Mouse (Mus musculus) forebrain, embryonic 14.5 days (tissue): ENCODE data around the gene Ndrg4. TPM values are rescaled to one million over a fixed set of nuclear protein-coding genes. Genes with fewer than 3 reads are reported as not detected.
A peak's percentile ranks its signal among the peaks of the same experiment; 100 is the strongest.

Experiments used
- ATAC-seq: fragments of 200-750 bp; cut with Nextera tagmentation; 2 replicates; pipeline ENCODE4 v1.8.0; 2017; ENCODE audit warnings: mild to moderate bottlenecking, moderate library complexity
- DNase-seq: peaks from one replicate; pipeline ENCODE4 v3.0.0-alpha.2; 2015; ENCODE audit warnings: low spot score
- H3K27ac ChIP-seq: fragments of 300-500 bp; sonication (generic); 2 replicates; pipeline ENCODE4 v1.5.1; 2014; ENCODE audit warnings: low read depth, mild to moderate bottlenecking, control low read depth, low read length, moderate library complexity
- H3K27me3 ChIP-seq: fragments of 300-500 bp; sonication (generic); replicated peaks from 2 replicates; pipeline ENCODE4 v1.6.1; 2014; ENCODE audit warnings: low read length, control low read depth, mixed read lengths; ENCODE audit not compliant: control insufficient read depth, insufficient read depth
- H3K36me3 ChIP-seq: fragments of 300-500 bp; sonication (generic); 2 replicates; pipeline ENCODE4 v1.6.1; 2014; ENCODE audit warnings: low read length, control low read depth; ENCODE audit not compliant: control insufficient read depth, insufficient read depth
- H3K4me1 ChIP-seq: fragments of 300-500 bp; sonication (generic); 2 replicates; pipeline ENCODE4 v1.6.1; 2014; ENCODE audit warnings: antibody characterized with exemption, low read length, control low read depth; ENCODE audit not compliant: control insufficient read depth, insufficient read depth
- H3K4me2 ChIP-seq: fragments of 300-500 bp; sonication (generic); 2 replicates; pipeline ENCODE4 v1.6.1; 2014; ENCODE audit warnings: mild to moderate bottlenecking, control low read depth, low read length
- H3K4me3 ChIP-seq: fragments of 300-500 bp; sonication (generic); 2 replicates; pipeline ENCODE4 v1.5.1; 2014; ENCODE audit warnings: low read depth, low read length, control low read depth
- H3K9ac ChIP-seq: fragments of 300-500 bp; sonication (generic); 2 replicates; pipeline ENCODE4 v1.6.1; 2014; ENCODE audit warnings: mild to moderate bottlenecking, low read length, control low read depth, moderate library complexity
- H3K9me3 ChIP-seq: fragments of 300-500 bp; sonication (generic); replicated peaks from 2 replicates; pipeline ENCODE4 v1.6.1; 2016; ENCODE audit warnings: low read length, control low read depth, mixed read lengths; ENCODE audit not compliant: control insufficient read depth
- WGBS: fragments of 180-500 bp; shearing (Covaris S2); extraction: QIAGEN DNeasy Blood & Tissue Kit; methylation state at CpG from one replicate; pipeline ENCODE4 v1.1.7; 2014; 5-methylcytosine and 5-hydroxymethylcytosine counted together
- polyA plus RNA-seq: library from polyadenylated mRNA; unstranded; fragments of >200 nt; fragmentation: Nextera tagmentation; extraction: Ambion mirVana; gene quantifications from 2 replicates; pipeline ENCODE4 v1.2.1, GENCODE M21; 2014

Gene Ndrg4
- polyA plus RNA-seq = 154 and 209 TPM in 2 replicates

DNA sequence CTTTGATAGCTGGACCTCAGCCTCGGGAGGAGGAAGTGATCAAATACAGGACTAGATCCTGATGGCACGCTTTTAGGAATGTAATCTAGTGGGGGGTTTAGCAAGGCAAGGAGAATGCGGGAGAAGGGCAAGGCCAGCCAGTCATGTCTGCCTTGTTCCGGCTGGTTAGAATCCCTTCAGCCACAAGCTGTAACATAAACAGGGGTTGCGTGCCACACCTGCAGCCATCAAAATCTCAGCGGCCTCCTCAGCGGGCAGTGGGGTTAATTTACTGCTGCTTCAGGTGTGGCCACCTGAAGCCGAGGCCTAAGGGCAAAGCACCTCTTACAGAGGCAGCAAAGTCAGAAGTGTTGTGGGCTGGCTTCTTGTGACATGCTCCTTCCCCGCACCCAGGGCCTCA lies at the start of gene Ndrg4:
Gene Ndrg4 (plus strand): TSS at position 350 of the 400 bp plus-strand sequence.
- Histone ChIP-seq H3K4me2 (peak within 1 kb of the TSS; percentile 84), H3K9ac (peak within 1 kb of the TSS; percentile 71), H3K27ac (no peak within 1 kb of the TSS), H3K4me1 (peaks cover 3% of the 10 kb centered on the region; the same call in 1 of the 2 replicates), H3K36me3 (no peaks in the 10 kb centered on the region), H3K4me3 (peak within 1 kb of the TSS; percentile 65), H3K9me3 (no peaks in the 10 kb centered on the region), H3K27me3 (peaks cover 22% of the 10 kb centered on the region)
- WGBS = 49% methylated on average over 9 of the region's 9 CpGs
- DNase-seq = no peak
- no peak for ATAC-seq

DNA sequence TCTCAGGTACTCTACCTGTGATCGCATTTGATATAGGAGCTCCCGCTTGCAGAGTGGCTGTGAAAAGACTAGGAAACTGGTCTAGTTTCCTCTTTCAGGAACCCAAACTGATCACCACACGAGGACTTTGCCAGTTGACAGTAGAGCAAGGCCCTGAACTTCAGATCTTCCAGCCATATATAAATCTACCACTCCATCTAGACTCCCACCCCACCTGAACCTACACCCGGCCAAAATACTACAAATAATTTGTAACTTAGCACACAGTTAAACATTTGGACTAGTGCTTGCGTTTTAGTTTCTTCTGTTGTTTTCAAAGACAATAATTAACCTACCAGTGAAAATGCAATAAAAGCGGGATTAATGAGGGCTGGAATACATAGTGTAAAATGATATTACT lies 43.9 kb upstream of the Ndrg4 start:
- ATAC-seq = peak; percentile 40; the same call in 1 of the 2 replicates
- H3K27ac ChIP-seq = no peak overlapping the region

DNA sequence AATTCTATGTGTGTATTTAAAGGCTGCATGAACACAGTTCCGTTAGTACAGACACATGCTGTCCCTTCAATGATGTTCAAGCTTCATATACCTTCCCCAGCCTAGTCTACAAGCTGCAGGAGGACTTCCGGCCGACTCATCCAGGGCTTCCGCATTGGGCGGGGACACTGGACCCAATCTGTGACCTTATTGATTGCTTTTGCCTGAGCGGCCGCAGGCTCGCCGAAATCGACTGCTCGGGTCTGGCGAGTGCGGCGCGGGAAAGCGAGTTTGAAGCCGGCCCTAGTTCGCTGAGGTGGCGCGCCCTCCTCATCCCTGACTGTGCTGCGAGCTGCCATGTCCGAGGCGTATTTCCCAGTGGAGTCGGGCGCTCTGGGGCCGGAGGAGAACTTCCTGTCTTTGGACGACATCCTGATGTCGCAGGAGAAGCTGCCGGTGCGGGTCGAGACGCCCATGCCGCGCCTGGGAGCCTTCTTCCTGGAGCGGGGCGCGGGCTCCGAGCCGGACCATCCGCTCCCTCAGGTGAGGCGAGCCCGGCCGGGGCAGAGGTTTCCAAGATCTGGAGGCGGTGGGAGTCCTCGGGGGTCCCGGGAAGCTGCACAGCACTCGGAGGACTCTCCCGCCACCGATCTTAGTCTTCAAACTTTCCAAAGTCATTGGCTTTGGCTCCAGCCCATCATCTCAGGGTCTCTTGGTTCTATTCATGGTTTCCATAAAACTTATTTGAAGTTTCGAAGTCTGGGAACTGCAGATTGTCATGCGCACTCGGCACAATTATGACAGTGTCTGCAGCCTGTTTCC lies 43.3 kb upstream of the Ndrg4 start, which contains the start of gene Gins3:
Gene Gins3 (plus strand): TSS at position 192 of the 801 bp plus-strand sequence.
- Histone ChIP-seq H3K4me3 (peak within 1 kb of the TSS; percentile 76), H3K36me3 (no peaks in the 10 kb centered on the region), H3K4me2 (peak within 1 kb of the TSS; percentile 88), H3K9ac (peak within 1 kb of the TSS; percentile 77), H3K27ac (no peak within 1 kb of the TSS), H3K4me1 (peaks cover 7% of the 10 kb centered on the region; the same call in 1 of the 2 replicates), H3K27me3 (no peaks in the 10 kb centered on the region), H3K9me3 (no peaks in the 10 kb centered on the region)
- ATAC-seq (peak; percentile 96), DNase-seq (peak; percentile 96)
- under 1% methylated on average over 51 of the region's 52 CpGs for WGBS

More for the DNA sequence above, 43.9 kb upstream of the Ndrg4 start:
- no peak for DNase-seq
- no peaks in the 10 kb centered on the region for H3K36me3 ChIP-seq
- H3K9me3 ChIP-seq = no peaks in the 10 kb centered on the region
- H3K9ac ChIP-seq = no peak overlapping the region
- H3K4me3 ChIP-seq = peak overlapping the region; percentile 76
- H3K4me2 ChIP-seq = peak overlapping the region; percentile 88
- H3K27me3 ChIP-seq = no peaks in the 10 kb centered on the region; the same call in 1 of the 2 replicates
- WGBS = 82% methylated on average over 6 of the region's 6 CpGs
- peaks cover 7% of the 10 kb centered on the region; the same call in 1 of the 2 replicates for H3K4me1 ChIP-seq

DNA sequence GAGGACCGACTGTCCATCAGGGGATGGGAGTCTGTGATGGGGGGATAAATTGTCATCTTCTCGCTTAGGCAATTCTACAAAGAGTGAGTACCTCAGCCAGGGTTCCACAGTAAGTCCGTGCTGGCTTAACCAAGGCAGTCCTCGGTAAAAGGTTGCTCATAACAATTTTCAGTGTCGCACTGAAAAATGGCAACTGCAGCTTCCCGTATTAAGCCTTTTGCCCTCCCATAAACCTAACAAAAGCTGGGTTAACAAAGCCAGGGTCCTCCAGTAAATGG lies 42.8 kb upstream of the Ndrg4 start:
- WGBS = 3% methylated on average over 6 of the region's 6 CpGs
- ATAC-seq (no peak), DNase-seq (no peak)

DNA sequence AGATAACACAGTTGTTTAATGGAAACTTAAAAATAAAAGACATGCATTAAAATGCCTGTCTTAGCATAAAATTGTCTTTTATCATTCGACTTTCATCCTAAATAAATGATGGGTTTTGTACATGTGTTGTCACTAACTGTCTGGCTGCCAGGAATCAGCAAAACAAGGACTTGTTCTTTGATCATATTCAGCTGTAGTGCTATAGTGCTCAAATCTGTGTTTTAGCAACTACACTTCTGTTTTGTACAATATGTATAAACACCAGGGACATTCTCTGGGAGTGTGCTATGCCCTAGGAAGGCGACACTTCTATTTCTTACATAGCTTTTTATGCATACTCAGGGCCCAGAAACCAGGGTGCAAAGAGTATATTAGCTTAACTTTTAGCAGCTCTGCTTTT lies 31.8 kb upstream of the Ndrg4 start:
- no peaks in the 10 kb centered on the region for H3K4me1 ChIP-seq
- H3K4me3 ChIP-seq = no peak overlapping the region
- no peak for ATAC-seq
- 89% methylated on average over 2 of the region's 2 CpGs for WGBS
- peaks cover 6% of the 10 kb centered on the region; the same call in 1 of the 2 replicates for H3K36me3 ChIP-seq
- no peak overlapping the region for H3K4me2 ChIP-seq
- H3K27me3 ChIP-seq = no peaks in the 10 kb centered on the region
- H3K9ac ChIP-seq = no peak overlapping the region
- no peak for DNase-seq
- H3K27ac ChIP-seq = no peak overlapping the region
- H3K9me3 ChIP-seq = no peaks in the 10 kb centered on the region

More for the DNA sequence above, 42.8 kb upstream of the Ndrg4 start:
- Histone ChIP-seq H3K9ac (peak overlapping the region; percentile 77), H3K27ac (no peak overlapping the region), H3K4me2 (peak overlapping the region; percentile 88), H3K9me3 (no peaks in the 10 kb centered on the region), H3K36me3 (no peaks in the 10 kb centered on the region), H3K4me3 (peak overlapping the region; percentile 76), H3K27me3 (no peaks in the 10 kb centered on the region), H3K4me1 (peaks cover 7% of the 10 kb centered on the region; the same call in 1 of the 2 replicates)

DNA sequence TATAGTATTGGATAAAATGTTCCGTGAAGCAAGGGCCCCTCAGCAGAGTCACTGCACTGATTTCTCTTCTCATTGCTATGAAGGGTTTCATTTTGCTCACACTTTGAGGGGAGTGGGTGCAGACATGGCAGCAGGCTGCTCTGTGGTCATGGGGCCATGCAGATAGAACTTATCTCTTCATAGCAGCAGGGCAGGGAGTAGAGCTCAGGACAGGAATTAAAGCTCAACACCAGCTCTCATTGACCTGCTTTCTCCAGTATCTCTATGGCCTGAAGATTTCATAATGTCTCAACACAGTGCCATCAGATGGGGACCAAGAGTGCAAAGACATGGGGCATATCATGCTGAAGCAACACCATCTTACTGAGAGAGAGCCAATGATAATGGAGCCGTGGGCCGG lies 28.5 kb upstream of the Ndrg4 start:
- Histone ChIP-seq H3K4me1 (no peaks in the 10 kb centered on the region), H3K9ac (no peak overlapping the region), H3K27me3 (no peaks in the 10 kb centered on the region), H3K4me2 (no peak overlapping the region), H3K4me3 (no peak overlapping the region), H3K27ac (no peak overlapping the region), H3K36me3 (peaks cover 3% of the 10 kb centered on the region; the same call in 1 of the 2 replicates), H3K9me3 (no peaks in the 10 kb centered on the region)
- ATAC-seq (no peak), DNase-seq (no peak)
- WGBS = 72% methylated on average over 3 of the region's 3 CpGs

GRCm38 (mm10) chr8:95653351-95653750 lies 23.4 kb upstream of the Ndrg4 start:
- Histone ChIP-seq H3K27me3 (no peaks in the 10 kb centered on the region), H3K9ac (no peak overlapping the region), H3K4me2 (no peak overlapping the region), H3K4me3 (no peak overlapping the region), H3K9me3 (no peaks in the 10 kb centered on the region), H3K27ac (no peak overlapping the region), H3K4me1 (no peaks in the 10 kb centered on the region), H3K36me3 (no peaks in the 10 kb centered on the region)
- 89% methylated on average over 5 of the region's 5 CpGs for WGBS
- no peak for DNase-seq
- ATAC-seq = no peak

DNA sequence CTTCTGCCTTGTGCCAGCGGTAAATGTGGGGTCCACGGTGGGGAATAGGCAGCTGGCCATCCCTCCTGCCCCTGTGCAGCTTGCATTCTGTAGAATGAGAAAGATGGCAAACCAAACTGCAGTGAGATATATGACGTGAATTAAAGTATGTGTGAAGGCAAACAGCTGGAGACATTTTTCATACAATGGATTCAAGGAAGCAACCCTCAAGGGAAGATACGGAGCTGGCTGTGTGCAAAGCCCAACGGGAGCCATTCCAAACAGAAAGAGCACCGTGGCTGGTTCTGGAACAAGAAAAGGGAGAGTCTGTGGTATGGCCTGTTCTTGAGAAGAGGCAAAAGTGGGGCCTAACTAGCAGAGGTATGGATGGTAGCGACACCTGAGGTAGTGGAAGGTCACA lies 20.9 kb upstream of the Ndrg4 start:
- Histone ChIP-seq H3K36me3 (no peaks in the 10 kb centered on the region), H3K4me1 (no peaks in the 10 kb centered on the region), H3K27me3 (no peaks in the 10 kb centered on the region), H3K4me2 (no peak overlapping the region), H3K9ac (no peak overlapping the region), H3K9me3 (no peaks in the 10 kb centered on the region), H3K27ac (no peak overlapping the region), H3K4me3 (no peak overlapping the region)
- DNase-seq (no peak), ATAC-seq (no peak)
- WGBS = 84% methylated on average over 7 of the region's 7 CpGs

- H3K4me2 ChIP-seq = no peak overlapping the region
- H3K36me3 ChIP-seq = no peaks in the 10 kb centered on the region
- no peaks in the 10 kb centered on the region for H3K4me1 ChIP-seq
- DNase-seq (no peak), ATAC-seq (no peak)
- no peak overlapping the region for H3K27ac ChIP-seq
- H3K27me3 ChIP-seq = no peaks in the 10 kb centered on the region
- H3K9me3 ChIP-seq = no peaks in the 10 kb centered on the region
- no peak overlapping the region for H3K9ac ChIP-seq
- no peak overlapping the region for H3K4me3 ChIP-seq
- 49% methylated on average over 5 of the region's 5 CpGs for WGBS
Observed at GRCm38 (mm10) chr8:95656316-95657002, 20.3 kb upstream of the Ndrg4 start.
